Mouse (Mus musculus): ENCODE measurements around the gene Abca4.

DNA sequence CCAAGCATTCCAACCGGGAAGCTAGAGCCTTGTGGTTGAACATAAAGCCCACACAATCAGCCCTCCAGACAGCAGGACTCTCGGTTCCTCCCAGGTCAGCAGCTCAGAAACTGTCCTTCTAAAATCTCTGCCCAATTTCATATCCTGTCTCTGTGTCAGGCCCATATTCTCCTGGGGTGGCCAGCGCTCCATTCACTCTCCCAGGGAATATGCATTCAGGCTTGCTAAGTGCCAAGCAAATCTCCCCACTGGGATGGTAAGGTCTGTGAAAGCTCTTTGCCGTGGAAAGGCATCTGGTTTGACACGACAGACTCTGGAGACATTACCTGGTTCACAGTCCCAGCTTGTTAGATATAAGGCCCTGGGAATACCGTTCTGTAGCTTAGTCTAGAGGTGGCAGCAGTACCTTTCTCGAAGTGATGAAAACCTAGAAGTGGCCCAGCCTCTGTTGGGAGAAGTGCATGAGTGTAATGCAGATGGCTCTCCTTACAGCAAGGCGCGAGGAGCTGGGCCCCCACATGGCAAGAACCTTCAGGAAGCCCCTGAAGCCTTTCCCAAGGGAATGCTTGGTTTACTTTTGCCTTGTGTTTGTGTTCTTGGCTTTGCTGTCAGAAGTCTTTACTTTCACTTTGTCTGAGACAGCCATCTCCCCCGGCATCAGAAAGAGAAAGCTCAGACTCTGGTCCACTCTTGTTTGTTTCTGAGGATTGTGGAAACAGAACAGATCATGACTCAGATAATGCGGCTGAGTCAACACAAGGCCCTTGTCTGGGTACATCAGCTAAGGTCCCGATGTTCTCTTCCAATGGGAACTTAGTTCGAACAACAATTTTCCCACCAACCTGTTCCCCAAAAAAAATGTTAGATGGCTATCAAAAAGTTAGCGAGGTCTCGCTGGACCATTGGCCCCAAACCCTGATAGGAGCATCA, 164.3 kb downstream of the Abca4 start:
- no peak for TF ChIP-seq MXI1 (IDR thresholded peaks at IDR 0.05; ENCODE audit: low read depth, low read length)
- TF ChIP-seq CTCF (IDR thresholded peaks at IDR 0.05 in 2 of 3, conservative IDR thresholded peaks at IDR 0.05 in 1 of 3; ENCODE audit: control insufficient read depth in 1 of 3, insufficient read depth in 1 of 3, low read depth in 2 of 3, low read length in 3 of 3, poor library complexity in 1 of 3, severe bottlenecking in 1 of 3), result no peak
- no peak for TF ChIP-seq POLR2A (IDR thresholded peaks at IDR 0.05; ENCODE audit: control insufficient read depth in 1 of 2, insufficient read depth in 1 of 2, low read depth in 1 of 2, low read length in 2 of 2, poor library complexity in 1 of 2)
- TF ChIP-seq BHLHE40 (IDR thresholded peaks at IDR 0.05; ENCODE audit: borderline replicate concordance, low read depth, low read length), result no peak
- TF ChIP-seq NRF1 (IDR thresholded peaks at IDR 0.05; ENCODE audit: insufficient read depth, low read depth, low read length, poor library complexity, severe bottlenecking), result no peak
- TF ChIP-seq MAX (IDR thresholded peaks at IDR 0.05; ENCODE audit: low read length), result no peak
